Mouse (Mus musculus) MN1 (cell line): ENCODE measurements around the gene Csrnp3.

Experiments
- DNase-seq: peaks from one replicate; pipeline ENCODE4 v3.0.0-alpha.2; 2016; ENCODE audit warnings: low spot score

Gene Csrnp3

DNA sequence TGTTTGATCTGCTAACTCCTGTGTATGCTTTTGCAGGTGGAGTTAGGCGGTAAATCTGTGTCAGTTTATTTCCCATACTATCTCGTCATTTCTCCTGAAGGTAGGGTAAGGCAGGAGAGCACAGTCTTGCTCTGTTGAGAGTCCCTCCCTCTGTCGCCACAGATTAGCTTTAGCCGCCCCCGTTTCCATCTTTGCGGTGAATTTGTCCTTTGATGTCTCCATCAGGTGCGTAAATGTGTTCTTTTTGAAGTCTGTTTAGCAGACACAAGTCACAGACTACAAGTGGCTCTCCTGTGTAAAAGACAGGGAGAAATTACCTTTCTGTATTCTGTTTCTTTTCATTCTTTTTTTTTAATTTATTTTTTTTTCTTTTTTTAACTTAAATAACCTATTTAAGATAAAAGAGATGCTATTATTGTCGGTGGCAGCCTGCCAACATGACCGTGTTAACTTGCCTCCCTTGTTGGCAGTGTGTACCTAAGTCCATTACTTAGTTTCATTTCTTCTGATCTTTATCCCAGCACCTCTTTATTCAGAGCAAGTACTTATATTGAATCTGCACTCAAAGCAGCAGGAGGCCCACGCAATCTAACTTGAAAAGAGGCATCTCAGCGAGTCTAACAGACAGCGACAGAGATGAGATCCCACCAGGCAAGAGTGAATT, 25.5 kb downstream of the Csrnp3 start:
- peak; percentile 24 for DNase-seq

DNA sequence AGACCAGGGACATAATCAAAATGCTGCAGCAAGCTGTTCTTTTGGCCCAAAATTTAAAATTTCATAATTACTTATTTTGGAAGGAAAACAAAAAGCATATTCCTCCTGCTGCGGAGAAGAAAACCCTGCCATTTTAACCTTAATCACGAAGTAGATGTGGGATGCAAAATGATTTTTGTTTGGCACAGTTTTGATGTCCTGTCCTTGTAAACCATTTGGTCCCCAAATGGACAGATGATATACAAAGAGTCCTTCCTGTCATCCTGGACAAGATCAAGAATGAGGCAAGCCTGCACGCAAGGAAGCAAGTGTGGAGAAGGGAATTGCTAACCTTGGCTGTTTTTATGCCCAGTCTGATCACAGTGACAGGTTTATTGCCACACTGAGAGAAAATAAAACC, 46.0 kb downstream of the Csrnp3 start:
- no peak for DNase-seq

GRCm38 (mm10) chr2:65893241-65893640, 47.7 kb downstream of the Csrnp3 start:
- DNase-seq, result no peak

- no peak for DNase-seq
These were observed 48.7 kb downstream of the Csrnp3 start for GRCm38 (mm10) chr2:65894299-65894698.

DNA sequence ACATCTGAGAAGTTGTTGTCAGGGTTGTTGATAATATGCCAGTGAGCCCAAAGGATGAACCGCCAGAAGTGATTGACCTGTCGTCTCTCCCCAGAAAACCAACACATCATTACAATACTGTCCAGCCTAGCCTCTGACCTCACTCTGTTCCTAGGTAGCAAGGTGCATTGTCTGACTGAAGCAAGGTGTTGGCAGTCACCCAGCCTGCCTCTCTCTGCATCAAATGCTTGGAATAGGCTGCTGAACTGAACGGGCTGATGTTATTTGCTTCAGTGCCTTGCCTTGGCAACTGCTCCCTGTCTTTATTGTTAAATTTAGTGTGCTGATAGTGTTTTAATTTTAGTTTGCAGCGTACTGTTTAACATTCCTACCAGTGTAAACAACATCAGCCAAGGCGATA, 51.0 kb downstream of the Csrnp3 start:
- DNase-seq, result no peak

DNA sequence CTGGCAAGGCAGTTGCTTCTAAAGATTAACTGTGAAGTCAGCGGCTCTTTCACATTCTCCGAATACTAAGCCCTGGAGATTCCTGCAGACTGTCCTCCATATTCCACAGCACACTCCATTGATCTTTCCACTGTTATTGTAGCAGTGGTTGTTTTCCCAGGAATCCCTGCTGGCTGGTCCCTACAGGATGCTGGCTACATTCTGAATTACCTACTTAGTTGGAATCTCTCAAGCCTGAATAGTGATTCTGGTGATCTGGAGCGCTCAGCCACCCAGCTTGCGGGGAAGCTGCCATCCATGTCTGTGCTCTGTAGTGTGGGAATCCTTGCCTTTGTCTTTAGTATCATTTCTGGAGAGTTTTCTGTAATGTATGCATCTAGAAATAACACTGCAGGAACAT, 51.5 kb downstream of the Csrnp3 start:
- DNase-seq, result no peak

- DNase-seq, result no peak
These were observed 53.9 kb downstream of the Csrnp3 start for GRCm38 (mm10) chr2:65899478-65899877.

GRCm38 (mm10) chr2:65908526-65908925, 63.0 kb downstream of the Csrnp3 start:
- DNase-seq, result no peak

DNA sequence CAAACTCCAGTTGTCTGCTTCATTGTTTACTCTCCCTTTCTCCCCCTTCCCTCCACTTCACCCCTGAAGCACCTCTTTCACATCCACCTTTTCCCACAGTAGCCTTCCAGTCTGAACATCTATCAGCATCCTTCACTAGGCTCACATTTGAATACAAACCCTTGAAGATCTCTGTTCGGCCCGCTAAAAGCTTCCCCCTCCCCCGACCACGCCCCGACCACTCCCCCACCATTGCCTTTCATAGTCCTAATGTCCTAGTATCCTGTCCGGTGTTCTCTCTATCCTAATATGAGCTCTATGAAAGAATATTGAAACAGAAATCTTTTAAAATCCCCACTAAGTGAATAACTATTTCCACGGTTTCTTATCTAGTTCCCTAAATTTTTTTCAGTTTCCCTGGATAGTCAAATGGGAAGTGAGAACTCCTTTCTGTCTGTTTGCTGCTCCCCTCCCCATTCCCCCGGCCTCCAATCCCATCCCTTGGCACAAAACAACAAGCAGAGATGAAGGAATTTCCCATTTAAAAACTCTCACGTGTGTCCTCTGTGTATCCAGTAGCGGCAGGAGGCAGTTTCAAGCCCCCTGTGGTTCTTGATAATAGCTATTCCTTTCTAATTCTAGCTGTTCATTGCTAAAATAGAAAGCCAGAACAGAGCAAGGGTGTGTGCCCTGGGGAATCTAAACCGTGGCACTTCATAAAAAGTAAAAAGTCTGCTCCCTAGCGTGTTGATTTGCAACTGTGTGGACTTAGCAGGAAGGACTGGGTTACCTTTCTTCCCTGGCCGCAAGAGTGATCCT, 64.4 kb downstream of the Csrnp3 start:
- DNase-seq, result peak; percentile 17

GRCm38 (mm10) chr2:65915994-65916393, 70.4 kb downstream of the Csrnp3 start:
- no peak for DNase-seq

DNA sequence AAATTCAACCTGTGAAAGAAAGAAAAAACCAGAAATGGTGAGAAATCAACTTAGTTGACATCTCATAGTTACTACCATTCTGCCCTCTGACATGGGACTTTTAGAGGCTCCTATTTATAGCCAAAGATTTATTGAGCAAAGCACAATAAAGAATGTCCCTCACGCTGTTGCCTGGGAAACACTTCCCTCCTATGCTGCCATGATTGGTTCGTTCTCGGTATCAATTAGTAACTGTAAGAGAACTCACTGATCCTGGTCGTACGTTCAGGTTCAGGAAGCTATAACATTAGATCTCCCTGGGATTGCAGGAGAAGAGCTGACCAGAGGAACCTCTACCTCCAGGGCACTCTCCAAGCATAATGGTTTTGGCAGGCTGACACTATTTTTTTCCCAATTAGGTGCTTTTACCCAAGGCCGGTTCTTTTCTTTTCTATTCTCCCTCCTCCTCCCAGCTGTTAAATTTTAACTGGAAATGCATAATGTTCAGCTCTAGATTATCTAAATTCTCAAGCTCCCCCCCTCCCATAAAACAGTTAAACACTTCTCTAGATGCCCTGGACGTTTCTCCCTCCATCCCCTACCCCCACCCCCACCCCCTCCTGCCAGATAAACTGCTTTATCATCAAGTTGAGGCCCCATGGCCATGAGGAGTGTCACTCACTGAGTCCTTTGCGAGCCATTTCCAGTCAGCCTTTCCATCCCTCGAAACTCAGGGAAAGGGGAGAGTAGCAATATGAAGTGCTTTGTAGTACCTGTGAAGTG, 75.3 kb downstream of the Csrnp3 start:
- no peak for DNase-seq

DNA sequence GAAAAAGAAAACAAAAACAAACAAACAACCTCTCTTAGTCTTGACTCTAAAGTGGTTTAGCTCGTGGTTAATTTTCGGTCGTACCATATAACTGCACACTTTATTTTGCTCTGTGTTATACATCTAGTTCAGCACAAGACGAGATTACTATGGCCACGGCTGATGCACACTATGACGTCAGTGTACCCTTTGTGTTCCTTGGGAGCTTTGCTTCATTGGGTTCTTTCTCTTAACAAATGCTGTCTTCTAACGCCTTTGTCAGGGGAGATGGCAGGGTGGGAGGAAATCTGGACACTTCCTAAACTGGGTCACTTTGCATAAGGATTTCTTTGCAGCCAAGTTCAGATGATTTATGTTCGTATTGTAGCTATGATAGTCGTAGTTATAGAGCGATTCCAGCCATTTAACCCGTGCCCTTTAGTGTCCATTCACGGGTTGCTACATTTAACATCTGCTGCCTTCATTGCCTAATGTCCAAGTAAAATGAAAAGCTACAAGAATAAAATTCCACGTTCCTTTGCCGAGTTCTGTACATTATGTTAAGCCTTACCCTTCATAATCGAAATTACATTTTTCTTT, 79.9 kb downstream of the Csrnp3 start:
- DNase-seq, result no peak

GRCm38 (mm10) chr2:65926935-65927708, 81.6 kb downstream of the Csrnp3 start:
- peak; percentile 70 for DNase-seq

DNA sequence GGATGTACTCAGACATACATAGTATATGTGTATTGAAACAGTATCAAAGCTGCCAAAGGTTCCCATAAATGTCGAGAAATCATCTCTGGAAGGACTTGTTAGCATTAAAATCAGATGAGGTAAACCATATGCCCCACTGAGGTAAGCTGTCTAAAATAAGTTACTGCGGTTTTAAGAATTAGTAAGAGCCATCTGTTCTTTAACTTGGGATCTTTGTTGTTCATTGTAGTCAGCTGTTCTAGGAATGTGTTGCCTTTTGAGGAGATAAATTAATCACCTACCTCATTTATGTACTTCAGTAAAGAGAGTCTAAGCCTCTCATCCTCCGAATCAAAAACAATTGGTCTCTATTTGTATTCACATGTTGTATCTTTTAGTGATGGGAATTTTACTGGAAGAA, 83.7 kb downstream of the Csrnp3 start:
- peak; percentile 61 for DNase-seq

- peak; percentile 77 for DNase-seq
These were observed 84.4 kb downstream of the Csrnp3 start for GRCm38 (mm10) chr2:65929927-65930326.

DNA sequence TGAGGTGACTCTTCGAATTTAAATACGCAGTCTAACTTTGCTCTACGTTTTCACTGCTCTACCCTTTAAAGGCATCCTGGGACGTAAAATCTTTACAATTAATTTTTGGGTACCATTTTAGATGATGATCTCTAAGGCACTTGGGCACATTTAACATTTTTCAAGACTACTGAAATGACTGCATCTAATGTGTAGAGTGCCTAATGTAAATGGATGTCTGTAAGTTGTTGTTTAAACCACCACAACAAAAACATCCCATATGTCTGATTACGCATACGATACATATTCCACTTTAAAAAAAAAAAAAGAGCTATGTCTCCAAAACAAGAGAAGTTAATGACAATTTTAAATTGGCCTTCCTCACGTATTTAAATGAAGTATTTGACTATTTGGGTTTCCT, 85.7 kb downstream of the Csrnp3 start:
- peak; percentile 28 for DNase-seq

DNA sequence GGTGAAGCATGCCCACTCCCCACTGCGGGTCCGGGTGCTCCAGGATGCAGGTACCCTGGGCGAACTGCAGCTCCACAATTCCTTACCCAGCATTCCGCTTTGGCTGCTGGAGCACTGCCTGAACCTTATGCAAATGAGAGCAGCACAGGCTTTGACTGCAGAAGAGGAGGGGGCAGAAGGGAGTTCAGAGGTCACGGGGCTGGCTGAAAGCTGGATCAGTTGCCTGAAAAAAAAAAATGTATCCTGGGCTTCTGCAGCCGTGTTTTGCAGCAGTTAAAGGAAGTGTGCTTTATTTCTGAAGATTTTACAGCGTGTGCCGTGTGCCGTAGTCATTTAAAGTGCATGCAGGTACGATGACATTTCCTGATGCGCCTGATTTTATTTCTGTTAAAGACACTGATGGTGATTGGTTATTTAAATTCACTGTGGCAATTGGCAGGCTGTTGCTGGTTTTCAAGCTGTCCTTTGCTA, 86.3 kb downstream of the Csrnp3 start:
- peak; percentile 87 for DNase-seq

- DNase-seq, result no peak
These were observed 88.5 kb downstream of the Csrnp3 start for GRCm38 (mm10) chr2:65934099-65934498.

GRCm38 (mm10) chr2:65938900-65939299, 93.3 kb downstream of the Csrnp3 start:
- DNase-seq, result no peak

DNA sequence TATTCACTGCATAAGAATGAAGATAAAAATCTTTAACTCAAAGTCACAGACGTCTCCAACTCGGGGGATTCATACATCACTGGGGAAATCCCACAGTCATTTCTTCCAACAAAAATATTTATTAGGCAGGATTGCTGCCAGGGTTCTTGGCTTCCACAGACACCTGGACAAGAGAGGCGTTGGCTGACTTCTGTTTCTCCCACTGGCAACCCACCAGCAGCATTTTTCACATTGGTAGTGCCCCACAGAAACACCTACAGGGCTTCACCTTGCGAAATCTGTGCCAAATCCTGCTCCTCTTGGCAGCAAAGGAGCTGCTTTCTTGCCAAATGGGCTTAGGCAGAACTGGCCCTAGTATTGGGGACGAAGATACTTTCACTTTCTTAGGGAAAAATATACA, 94.8 kb downstream of the Csrnp3 start:
- no peak for DNase-seq

GRCm38 (mm10) chr2:65942346-65942745, 96.8 kb downstream of the Csrnp3 start:
- DNase-seq, result no peak

DNA sequence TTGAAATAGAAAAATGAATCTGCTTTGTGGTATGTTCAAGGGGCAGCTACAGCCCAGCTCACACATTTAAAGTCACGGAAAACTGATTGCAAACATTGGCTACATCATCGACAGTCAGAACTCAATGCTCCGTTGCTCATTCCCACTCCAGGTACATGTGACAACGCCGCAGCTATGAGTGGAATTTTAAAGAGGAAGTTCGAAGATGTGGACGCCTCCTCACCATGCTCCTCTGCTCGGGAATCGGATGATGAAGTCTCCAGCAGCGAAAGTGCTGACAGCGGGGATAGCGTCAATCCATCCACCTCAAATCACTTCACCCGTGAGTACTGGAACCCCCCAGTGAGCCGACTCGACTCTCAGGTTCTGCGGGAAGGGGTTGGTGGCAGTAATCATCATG, 103.2 kb downstream of the Csrnp3 start:
- DNase-seq, result no peak
